ENCODE assay signal across 20 mouse cellular contexts in the genomic region with DNA sequence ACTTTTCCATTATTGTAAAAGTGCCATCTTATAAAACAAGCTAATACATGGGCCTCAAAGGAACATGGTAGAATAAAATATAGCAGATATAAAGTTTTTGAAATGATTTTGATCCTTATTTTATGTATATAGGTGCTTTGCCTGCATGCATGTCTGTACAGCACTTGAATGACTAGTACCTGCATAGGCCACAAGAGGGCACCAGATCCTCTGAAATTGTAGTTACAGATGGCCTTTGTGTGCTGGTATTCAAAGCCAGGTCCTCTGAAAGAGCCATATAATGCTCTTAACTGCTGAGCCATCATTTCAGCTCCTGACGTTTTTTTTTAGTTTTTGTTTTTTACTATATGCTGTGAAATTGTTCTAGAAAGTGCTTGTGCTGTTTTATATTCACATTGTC. TPM values are rescaled to one million over a fixed set of nuclear protein-coding genes. Genes with fewer than 3 reads are reported as not detected.
A peak's percentile ranks its signal among the peaks of the same experiment; 100 is the strongest.
DNase-seq lines count a peak whose midpoint lies in the region; ATAC-seq and TF ChIP-seq lines count a peak whose summit lies in the region.
"Had no signal": no experiment of that assay in that cellular context is flagged by ENCODE, and none has a peak within 500 bp of the region (broad histone marks: within the 10 kb centered on the region; RNA-seq: fewer than 3 reads in every experiment).

No protein-coding gene starts in this region.

- no peak overlapping the region for H3K4me2 ChIP-seq in heart, embryonic 11.5 days
- H3K4me2 ChIP-seq: forebrain, embryonic 13.5 days; lung, embryonic 15.5 days; midbrain, embryonic 12.5 days had no signal

- WGBS in heart, adult 2 months, result 63% methylated on average over 1 of the region's 1 CpGs
- 64% methylated on average over 1 of the region's 1 CpGs for WGBS in heart, embryonic 11.5 days (ENCODE audit: insufficient replicate concordance)
- 58% methylated on average over 1 of the region's 1 CpGs for whole genome bisulfite sequencing in heart, embryonic 10.5 days

- no peaks in the 10 kb centered on the region for H3K79me2 ChIP-seq in heart, adult 2 months (replicated peaks; ENCODE audit: control insufficient read depth, insufficient read depth, low read length)

- DNase-seq in heart, adult 2 months, result no peak
- peak; percentile 4 for DNase-seq in lung, postnatal 36 days
- DNase-seq in lung, postnatal 14 days, result no peak
- peak; percentile 31 for DNase-seq in ES-CJ7 (ENCODE audit: low read depth, low spot score)
- peak; percentile 6 for DNase-seq in induced T-regulatory cell, adult 2 months (ENCODE audit: low read depth)
- DNase-seq in embryo, embryonic 9.5 days (ENCODE audit: extremely low spot score), result no peak
- no peak for DNase-seq in heart, embryonic 10.5 days (ENCODE audit: low spot score)
- DNase-seq: cerebellum, adult 8-10 months; gastrocnemius, postnatal 10 days; heart, adult 18-20 months; kidney, adult 2 months; kidney, postnatal 10 days; left cerebral cortex, postnatal 4 days; right cerebral cortex, postnatal 14 days; spleen, adult 18-20 months had no signal

- H3K36me3 ChIP-seq in heart, adult 2 months (ENCODE audit: control insufficient read depth, insufficient read depth, low read length), result no peaks in the 10 kb centered on the region
- H3K36me3 ChIP-seq in heart, embryonic 11.5 days (ENCODE audit: control insufficient read depth, insufficient read depth, low read length), result no peaks in the 10 kb centered on the region
- H3K36me3 ChIP-seq in heart, embryonic 10.5 days, result no peaks in the 10 kb centered on the region
- H3K36me3 ChIP-seq: lung, embryonic 15.5 days; midbrain, embryonic 12.5 days had no signal

- TF ChIP-seq EP300 in heart, adult 2 months (IDR thresholded peaks at IDR 0.05; ENCODE audit: insufficient read depth, low read depth, low read length), result no peak

- intact Hi-C loops in heart, adult 2 months (cut with DNase I), result no loop called here

- no peaks in the 10 kb centered on the region for H3K27me3 ChIP-seq in heart, adult 2 months (ENCODE audit: control insufficient read depth, insufficient read depth, low read length)
- no peaks in the 10 kb centered on the region for H3K27me3 ChIP-seq in heart, embryonic 11.5 days (ENCODE audit: control insufficient read depth, insufficient read depth, low read length)
- H3K27me3 ChIP-seq in heart, embryonic 10.5 days (ENCODE audit: insufficient read depth, poor library complexity, severe bottlenecking), result no peaks in the 10 kb centered on the region
- H3K27me3 ChIP-seq: forebrain, embryonic 13.5 days; lung, embryonic 15.5 days; midbrain, embryonic 12.5 days had no signal

- no peak overlapping the region for H3K4me3 ChIP-seq in heart, adult 2 months
- no peak overlapping the region for H3K4me3 ChIP-seq in heart, embryonic 11.5 days (ENCODE audit: low read depth, low read length)
- no peak overlapping the region for H3K4me3 ChIP-seq in heart, embryonic 10.5 days
- H3K4me3 ChIP-seq: forebrain, embryonic 13.5 days; lung, embryonic 15.5 days; midbrain, embryonic 12.5 days had no signal

- peak; percentile 48 for TF ChIP-seq CTCF in heart, adult 2 months (IDR thresholded peaks at IDR 0.05)

- H3K9ac ChIP-seq in heart, adult 2 months (ENCODE audit: low read depth, low read length), result no peak overlapping the region
- H3K9ac ChIP-seq in heart, embryonic 11.5 days (ENCODE audit: low read depth, low read length), result no peak overlapping the region
- H3K9ac ChIP-seq: forebrain, embryonic 13.5 days; lung, embryonic 15.5 days; midbrain, embryonic 12.5 days had no signal

- ATAC-seq in heart, embryonic 11.5 days (replicated peaks; ENCODE audit: insufficient number of reproducible peaks, low FRiP score, low TSS enrichment), result no peak
- ATAC-seq: forebrain, embryonic 13.5 days; hindbrain, postnatal 0 days had no signal

- no peaks in the 10 kb centered on the region for H3K9me3 ChIP-seq in heart, embryonic 11.5 days (replicated peaks; ENCODE audit: control insufficient read depth, low read length)
- no peaks in the 10 kb centered on the region for H3K9me3 ChIP-seq in heart, embryonic 10.5 days
- H3K9me3 ChIP-seq: forebrain, embryonic 13.5 days; lung, embryonic 15.5 days; midbrain, embryonic 12.5 days had no signal

- no peaks in the 10 kb centered on the region; the same call in 1 of the 2 replicates for H3K4me1 ChIP-seq in heart, adult 2 months (ENCODE audit: control insufficient read depth, insufficient read depth, low read length)
- H3K4me1 ChIP-seq in heart, embryonic 11.5 days (ENCODE audit: control insufficient read depth, insufficient read depth, low read length), result no peaks in the 10 kb centered on the region
- H3K4me1 ChIP-seq in heart, embryonic 10.5 days, result no peaks in the 10 kb centered on the region
- H3K4me1 ChIP-seq: forebrain, embryonic 13.5 days; lung, embryonic 15.5 days; midbrain, embryonic 12.5 days had no signal

- TF ChIP-seq POLR2A in heart, adult 2 months (IDR thresholded peaks at IDR 0.05; ENCODE audit: insufficient read depth, low read depth, low read length), result no peak

- no peak overlapping the region for H3K27ac ChIP-seq in heart, adult 2 months
- no peak overlapping the region for H3K27ac ChIP-seq in heart, embryonic 11.5 days (ENCODE audit: low read depth, low read length)
- H3K27ac ChIP-seq in heart, embryonic 10.5 days, result no peak overlapping the region
- H3K27ac ChIP-seq: forebrain, embryonic 13.5 days; hindbrain, postnatal 0 days; lung, embryonic 15.5 days; midbrain, embryonic 12.5 days had no signal

RNA-seq across cellular contexts. Expression of gene Fundc1, which starts 39.1 kb away (rescaled TPM):
- 10 to 100 TPM; 26.2 to 29.4 TPM for total RNA-seq in heart, adult 2 months (2021)
- polyA plus RNA-seq in heart, adult 2 months (2012; rRNA removed), result 12.7 and 22.5 TPM in 2 replicates
- polyA plus RNA-seq in heart, embryonic 11.5 days (2014; fragmentation: Nextera tagmentation; extraction: Ambion mirVana), result 38.1 and 42.1 TPM in 2 replicates
- polyA plus RNA-seq in heart, embryonic 10.5 days (2016; fragmentation: Nextera tagmentation; extraction: Ambion mirVana), result 32.2 and 39.0 TPM in 2 replicates

Comparison
In these comparisons a context has a peak if more than half of its experiments do, and no peak if none do; other contexts are left out.
1. DNase-seq: peak in lung, postnatal 36 days (single experiment), ES-CJ7 (single experiment) and induced T-regulatory cell, adult 2 months (single experiment); none in heart, adult 2 months (0 of 2), lung, postnatal 14 days (single experiment), embryo, embryonic 9.5 days (single experiment) and heart, embryonic 10.5 days (single experiment).